Mouse (Mus musculus): ENCODE measurements around the gene Olfr1049. TPM values are rescaled to one million over a fixed set of nuclear protein-coding genes. Genes with fewer than 3 reads are reported as not detected.
"Not testable (repeated sequence)": the region's sequence is repeated elsewhere in the genome, so short reads cannot be mapped to it uniquely, and the experiment has no call there.

Gene Olfr1049
- not detected for total RNA-seq (2021)

GRCm38 (mm10) chr2:86258228-86258627 is at the start of gene Olfr1049:
Gene Olfr1049 (minus strand): TSS chr2:86258328.
- DNase-seq (ENCODE audit: low spot score in 2 of 2); intact Hi-C loops (cut with DNase I): not testable (repeated sequence)

- intact Hi-C loops (cut with DNase I): no loop called here
Measured at GRCm38 (mm10) chr2:86292155-86292554, 34.0 kb upstream of the Olfr1049 start, which contains the start of gene Olfr1052. Gene Olfr1052 (plus strand): TSS chr2:86292455.

GRCm38 (mm10) chr2:86278988-86279387 is 20.9 kb upstream of the Olfr1049 start, which contains the start of gene Olfr1051:
Gene Olfr1051 (minus strand): TSS chr2:86279088.
- intact Hi-C loops (cut with DNase I); DNase-seq (ENCODE audit: low spot score in 2 of 2): not testable (repeated sequence)

More at GRCm38 (mm10) chr2:86292155-86292554, 34.0 kb upstream of the Olfr1049 start, which contains the start of gene Olfr1052:
- DNase-seq (ENCODE audit: low spot score in 2 of 2): no peak

- DNase-seq (ENCODE audit: low spot score in 2 of 2): no peak
- intact Hi-C loops (cut with DNase I): no loop called here
Measured at GRCm38 (mm10) chr2:86240189-86240588, 17.9 kb downstream of the Olfr1049 start, which contains the start of gene Olfr1048. Gene Olfr1048 (minus strand): TSS chr2:86240289.

- DNase-seq (ENCODE audit: low spot score in 2 of 2): no peak
- intact Hi-C loops (cut with DNase I): no loop called here
Measured at GRCm38 (mm10) chr2:86231301-86231700, 26.8 kb downstream of the Olfr1049 start, which contains the start of gene Olfr1047. Gene Olfr1047 (minus strand): TSS chr2:86231401.

- DNase-seq (ENCODE audit: low spot score in 2 of 2): no peak
- intact Hi-C loops (cut with DNase I): no loop called here
Measured at GRCm38 (mm10) chr2:86219214-86219613, 38.9 kb downstream of the Olfr1049 start, which contains the start of gene Olfr1046. Gene Olfr1046 (minus strand): TSS chr2:86219314.

Other genes starting within 250 kb of the Olfr1049 start
- gene Olfr1033, start 237.7 kb downstream of the Olfr1049 start, total RNA-seq (2021): not detected
- gene Olfr1034, start 212.5 kb downstream of the Olfr1049 start, total RNA-seq (2021): not detected
- gene Olfr1036, start 184.3 kb downstream of the Olfr1049 start, total RNA-seq (2021): not detected
- not detected for gene Olfr1037, start 170.9 kb downstream of the Olfr1049 start, total RNA-seq (2021)
- gene Olfr1039, start 122.4 kb downstream of the Olfr1049 start, total RNA-seq (2021): not detected
- not detected for gene Olfr1040, start 111.6 kb downstream of the Olfr1049 start, total RNA-seq (2021)
- gene Olfr1042, start 96.5 kb downstream of the Olfr1049 start, total RNA-seq (2021): not detected
- not detected for gene Olfr1043, start 90.8 kb downstream of the Olfr1049 start, total RNA-seq (2021)
- not detected for gene Olfr1044, start 80.5 kb downstream of the Olfr1049 start, total RNA-seq (2021)
- not detected for gene Olfr52, start 72.6 kb downstream of the Olfr1049 start, total RNA-seq (2021)
- not detected for gene Olfr1045, start 55.3 kb downstream of the Olfr1049 start, total RNA-seq (2021)
- gene Olfr1046, start 39.0 kb downstream of the Olfr1049 start, total RNA-seq (2021): not detected
- gene Olfr1047, start 26.9 kb downstream of the Olfr1049 start, total RNA-seq (2021): not detected
- gene Olfr1048, start 18.0 kb downstream of the Olfr1049 start, total RNA-seq (2021): not detected
- not detected for gene Olfr1051, start 20.8 kb upstream of the Olfr1049 start, total RNA-seq (2021)
- gene Olfr1052, start 34.1 kb upstream of the Olfr1049 start, total RNA-seq (2021): not detected
- not detected for gene Olfr1053, start 57.0 kb upstream of the Olfr1049 start, total RNA-seq (2021)
- gene Olfr1054, start 77.1 kb upstream of the Olfr1049 start, total RNA-seq (2021): not detected
- not detected for gene Olfr1055, start 92.0 kb upstream of the Olfr1049 start, total RNA-seq (2021)
- gene Olfr1056, start 104.1 kb upstream of the Olfr1049 start, total RNA-seq (2021): not detected
- gene Olfr1057, start 120.1 kb upstream of the Olfr1049 start, total RNA-seq (2021): not detected
- gene Olfr1058, start 130.2 kb upstream of the Olfr1049 start, total RNA-seq (2021): not detected
- not detected for gene Olfr1061, start 155.7 kb upstream of the Olfr1049 start, total RNA-seq (2021)
- not detected for gene Olfr1062, start 168.4 kb upstream of the Olfr1049 start, total RNA-seq (2021)
- gene Olfr1065, start 192.3 kb upstream of the Olfr1049 start, total RNA-seq (2021): not detected
- not detected for gene Olfr1066, start 197.9 kb upstream of the Olfr1049 start, total RNA-seq (2021)
- gene Olfr228, start 229.1 kb upstream of the Olfr1049 start, total RNA-seq (2021): not detected

Data from left cerebral cortex, postnatal 36 days (tissue).